Mouse (Mus musculus) testis, adult 2 months (tissue): ENCODE data around the gene Cyb5rl.

Experiments used
- CTCF ChIP-seq: fragments of 200-500 bp; IDR thresholded peaks from 2 replicates; pipeline ENCODE4 v1.5.1; 2012; ENCODE audit warnings: low read depth, mild to moderate bottlenecking, inconsistent platforms, low read length, moderate library complexity; ENCODE audit not compliant: control insufficient read depth, insufficient read depth, insufficient replicate concordance
- POLR2A ChIP-seq: fragments of 200-500 bp; IDR thresholded peaks from 2 replicates; pipeline ENCODE4 v1.6.1; 2012; ENCODE audit warnings: low read depth, mild to moderate bottlenecking, inconsistent platforms, low read length, moderate library complexity; ENCODE audit not compliant: control insufficient read depth

DNA sequence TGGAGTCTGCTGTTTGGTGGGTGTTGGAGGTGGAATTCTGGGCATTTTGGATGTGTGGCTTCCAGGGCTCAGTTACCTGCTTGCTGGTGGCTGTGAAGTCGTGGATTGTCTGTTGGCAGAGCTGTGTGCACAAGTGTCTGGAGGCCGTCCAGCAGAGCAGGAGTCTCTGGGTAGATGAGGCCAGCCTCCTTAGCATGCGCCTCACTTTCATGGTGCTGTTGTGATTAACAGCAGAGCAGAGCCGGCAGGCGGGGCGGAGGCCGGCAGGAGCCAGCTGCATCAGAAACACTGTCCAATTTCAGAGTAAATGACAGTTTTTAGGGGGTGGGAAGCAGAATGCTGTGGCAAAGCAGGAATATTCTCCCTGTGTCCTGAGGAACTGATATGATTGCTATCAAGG, 47.8 kb upstream of the Cyb5rl start:
- TF ChIP-seq POLR2A (no peak), CTCF (no peak)
